Mouse (Mus musculus): ENCODE results near the gene Hist1h4b. TPM values are rescaled to one million over a fixed set of nuclear protein-coding genes. Genes with fewer than 3 reads are reported as not detected.
"Not testable (repeated sequence)": the region's sequence is repeated elsewhere in the genome, so short reads cannot be mapped to it uniquely, and the experiment has no call there.

Gene Hist1h4b
- polyA plus RNA-seq, 1 experiment from 2014 or later: 4.4 TPM

GRCm38 (mm10) chr13:23717176-23717575 is 39.6 kb upstream of the Hist1h4b start:
- Histone ChIP-seq H3K9ac (ENCODE audit: low read depth, low read length) (no peak overlapping the region), H3K4me2 (ENCODE audit: low read length) (no peak overlapping the region), H3K27ac (no peak overlapping the region), H3K9me3 (replicated peaks; ENCODE audit: low read length) (no peaks in the 10 kb centered on the region), H3K4me3 (replicated peaks; ENCODE audit: low read depth, low read length) (no peak overlapping the region), H3K27me3 (ENCODE audit: insufficient read depth, low read length) (no peaks in the 10 kb centered on the region), H3K36me3 (ENCODE audit: insufficient read depth, low read length) (no peaks in the 10 kb centered on the region), H3K4me1 (replicated peaks; ENCODE audit: insufficient read depth, low read length) (no peaks in the 10 kb centered on the region)
- WGBS: 59% methylated on average over 11 of the region's 11 CpGs
- no peak for DNase-seq (ENCODE audit: low spot score)
- no peak for ATAC-seq (replicated peaks; ENCODE audit: low FRiP score, low read depth)
- no peak for TF ChIP-seq CTCF (IDR thresholded peaks at IDR 0.05; ENCODE audit: low read depth)

- H3K4me3 ChIP-seq (replicated peaks; ENCODE audit: low read depth, low read length); H3K27ac ChIP-seq; H3K4me1 ChIP-seq (replicated peaks; ENCODE audit: insufficient read depth, low read length); H3K27me3 ChIP-seq (ENCODE audit: insufficient read depth, low read length); ATAC-seq (replicated peaks; ENCODE audit: low FRiP score, low read depth); DNase-seq (ENCODE audit: low spot score); H3K4me2 ChIP-seq (ENCODE audit: low read length); H3K9ac ChIP-seq (ENCODE audit: low read depth, low read length); H3K36me3 ChIP-seq (ENCODE audit: insufficient read depth, low read length); H3K9me3 ChIP-seq (replicated peaks; ENCODE audit: low read length): not testable (repeated sequence)
- WGBS: 28% methylated on average over 2 of the region's 2 CpGs
Measured at GRCm38 (mm10) chr13:23717593-23718245, 39.1 kb upstream of the Hist1h4b start.

- 73% methylated on average over 4 of the region's 4 CpGs for WGBS
- H3K27me3 ChIP-seq (ENCODE audit: insufficient read depth, low read length): no peaks in the 10 kb centered on the region
- TF ChIP-seq CTCF (IDR thresholded peaks at IDR 0.05; ENCODE audit: low read depth): no peak
- ATAC-seq (replicated peaks; ENCODE audit: low FRiP score, low read depth) (no peak), DNase-seq (ENCODE audit: low spot score) (no peak)
- no peak overlapping the region for H3K27ac ChIP-seq
- no peak overlapping the region for H3K4me3 ChIP-seq (replicated peaks; ENCODE audit: low read depth, low read length)
- no peaks in the 10 kb centered on the region for H3K4me1 ChIP-seq (replicated peaks; ENCODE audit: insufficient read depth, low read length)
- H3K36me3 ChIP-seq (ENCODE audit: insufficient read depth, low read length): no peaks in the 10 kb centered on the region
- no peak overlapping the region for H3K9ac ChIP-seq (ENCODE audit: low read depth, low read length)
- H3K4me2 ChIP-seq (ENCODE audit: low read length): no peak overlapping the region
- H3K9me3 ChIP-seq (replicated peaks; ENCODE audit: low read length): no peaks in the 10 kb centered on the region
Measured at GRCm38 (mm10) chr13:23724239-23724638, 32.6 kb upstream of the Hist1h4b start.

- TF ChIP-seq CTCF (IDR thresholded peaks at IDR 0.05; ENCODE audit: low read depth): no peak
- no peak overlapping the region for H3K4me2 ChIP-seq (ENCODE audit: low read length)
- DNase-seq (ENCODE audit: low spot score): no peak
- H3K36me3 ChIP-seq (ENCODE audit: insufficient read depth, low read length): no peaks in the 10 kb centered on the region
- no peak overlapping the region for H3K4me3 ChIP-seq (replicated peaks; ENCODE audit: low read depth, low read length)
- no peak overlapping the region for H3K9ac ChIP-seq (ENCODE audit: low read depth, low read length)
- H3K27me3 ChIP-seq (ENCODE audit: insufficient read depth, low read length): no peaks in the 10 kb centered on the region
- no peak overlapping the region for H3K27ac ChIP-seq
- H3K4me1 ChIP-seq (replicated peaks; ENCODE audit: insufficient read depth, low read length): no peaks in the 10 kb centered on the region
- no peaks in the 10 kb centered on the region for H3K9me3 ChIP-seq (replicated peaks; ENCODE audit: low read length)
- WGBS: 60% methylated on average over 1 of the region's 1 CpGs
- no peak for ATAC-seq (replicated peaks; ENCODE audit: low FRiP score, low read depth)
Measured at GRCm38 (mm10) chr13:23725213-23725612, 31.6 kb upstream of the Hist1h4b start.

GRCm38 (mm10) chr13:23728472-23729191 is 28.2 kb upstream of the Hist1h4b start:
- 92% methylated on average over 18 of the region's 18 CpGs for WGBS
- H3K27me3 ChIP-seq (ENCODE audit: insufficient read depth, low read length): no peaks in the 10 kb centered on the region
- TF ChIP-seq CTCF (IDR thresholded peaks at IDR 0.05; ENCODE audit: low read depth): no peak
- no peaks in the 10 kb centered on the region for H3K36me3 ChIP-seq (ENCODE audit: insufficient read depth, low read length)
- DNase-seq (ENCODE audit: low spot score) (no peak), ATAC-seq (replicated peaks; ENCODE audit: low FRiP score, low read depth) (no peak)
- H3K4me3 ChIP-seq (replicated peaks; ENCODE audit: low read depth, low read length): no peak overlapping the region
- no peak overlapping the region for H3K9ac ChIP-seq (ENCODE audit: low read depth, low read length)
- no peaks in the 10 kb centered on the region for H3K4me1 ChIP-seq (replicated peaks; ENCODE audit: insufficient read depth, low read length)
- H3K9me3 ChIP-seq (replicated peaks; ENCODE audit: low read length): no peaks in the 10 kb centered on the region
- no peak overlapping the region for H3K4me2 ChIP-seq (ENCODE audit: low read length)
- H3K27ac ChIP-seq: no peak overlapping the region

- Histone ChIP-seq H3K27me3 (ENCODE audit: insufficient read depth, low read length) (no peaks in the 10 kb centered on the region), H3K9me3 (replicated peaks; ENCODE audit: low read length) (no peaks in the 10 kb centered on the region), H3K4me2 (ENCODE audit: low read length) (no peak overlapping the region), H3K4me1 (replicated peaks; ENCODE audit: insufficient read depth, low read length) (no peaks in the 10 kb centered on the region), H3K9ac (ENCODE audit: low read depth, low read length) (no peak overlapping the region), H3K27ac (no peak overlapping the region), H3K4me3 (replicated peaks; ENCODE audit: low read depth, low read length) (no peak overlapping the region), H3K36me3 (ENCODE audit: insufficient read depth, low read length) (no peaks in the 10 kb centered on the region)
- 91% methylated on average over 9 of the region's 9 CpGs for WGBS
- no peak for TF ChIP-seq CTCF (IDR thresholded peaks at IDR 0.05; ENCODE audit: low read depth)
- ATAC-seq (replicated peaks; ENCODE audit: low FRiP score, low read depth) (no peak), DNase-seq (ENCODE audit: low spot score) (no peak)
Measured at GRCm38 (mm10) chr13:23729192-23729525, 27.7 kb upstream of the Hist1h4b start.

Data from kidney, postnatal 0 days (tissue).